Mouse (Mus musculus): Measurements from ENCODE around the gene Gm21518.
"Not testable (repeated sequence)": the region's sequence is repeated elsewhere in the genome, so short reads cannot be mapped to it uniquely, and the experiment has no call there.

The Gm21518 gene

GRCm38 (mm10) chrY:62190566-62190965 is at the start of gene Gm21518:
Gm21518 (plus strand) TSS chrY:62190866.
- not testable (repeated sequence) for DNase-seq
